Mouse (Mus musculus) heart, embryonic 10.5 days (tissue): ENCODE data around the gene Vmn1r76. TPM values are rescaled to one million over a fixed set of nuclear protein-coding genes. Genes with fewer than 3 reads are reported as not detected.

Source experiments
- DNase-seq: peaks from one replicate; pipeline ENCODE4 v3.0.0-alpha.2; 2017; ENCODE audit warnings: low spot score
- H3K27ac ChIP-seq: fragments of 300-500 bp; sonication (generic); 2 replicates; pipeline ENCODE4 v1.5.1; 2016; ENCODE audit warnings: mild to moderate bottlenecking
- H3K27me3 ChIP-seq: fragments of 300-500 bp; sonication (generic); 2 replicates; pipeline ENCODE4 v1.6.1; 2016; ENCODE audit warnings: mild to moderate bottlenecking; ENCODE audit not compliant: poor library complexity, insufficient read depth, severe bottlenecking
- H3K36me3 ChIP-seq: fragments of 300-500 bp; sonication (generic); 2 replicates; pipeline ENCODE4 v1.6.1; 2016; ENCODE audit warnings: mild to moderate bottlenecking, moderate library complexity
- H3K4me1 ChIP-seq: fragments of 300-500 bp; sonication (generic); 2 replicates; pipeline ENCODE4 v1.6.1; 2016; ENCODE audit warnings: mild to moderate bottlenecking
- H3K4me3 ChIP-seq: fragments of 300-500 bp; sonication (generic); 2 replicates; pipeline ENCODE4 v1.5.1; 2016; ENCODE audit warnings: mild to moderate bottlenecking, moderate library complexity
- H3K9me3 ChIP-seq: fragments of 300-500 bp; sonication (generic); 2 replicates; pipeline ENCODE4 v1.6.1; 2016; ENCODE audit warnings: mild to moderate bottlenecking, moderate library complexity
- WGBS: fragments of 180-500 bp; shearing (Covaris S2); methylation state at CpG from one replicate; pipeline ENCODE4 v1.1.7; 2016; 5-methylcytosine and 5-hydroxymethylcytosine counted together
- polyA plus RNA-seq: library from polyadenylated mRNA; unstranded; fragments of >200 nt; fragmentation: Nextera tagmentation; extraction: Ambion mirVana; gene quantifications from 2 replicates; pipeline ENCODE4 v1.2.1, GENCODE M21; 2016

Gene Vmn1r76
- polyA plus RNA-seq, result not detected in 2 replicates

DNA sequence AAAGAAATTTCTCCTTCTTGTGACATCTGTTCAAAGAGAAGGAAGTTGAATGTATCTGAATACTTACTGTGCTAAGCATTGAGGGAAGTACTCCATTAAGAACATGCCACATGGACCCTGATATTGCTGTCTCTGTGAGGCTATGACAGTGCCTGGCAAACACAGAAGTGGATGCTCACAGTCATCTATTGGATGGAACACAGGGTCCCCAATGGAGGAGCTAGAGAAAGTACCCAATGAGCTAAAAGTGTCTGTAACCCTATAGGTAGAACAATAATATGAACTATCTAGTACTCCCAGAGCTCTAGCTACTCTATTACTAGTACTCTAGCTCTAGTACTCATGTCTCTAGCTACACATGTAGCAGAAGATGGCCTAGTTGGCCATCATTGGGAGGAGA lies at the start of gene Vmn1r76:
Gene Vmn1r76 (minus strand): TSS at position 101 of the 400 bp plus-strand sequence.
- Histone ChIP-seq H3K4me1 (no peaks in the 10 kb centered on the region), H3K4me3 (no peak within 1 kb of the TSS), H3K36me3 (no peaks in the 10 kb centered on the region), H3K27me3 (no peaks in the 10 kb centered on the region), H3K27ac (no peak within 1 kb of the TSS), H3K9me3 (peaks cover 14% of the 10 kb centered on the region)
- no peak for DNase-seq

GRCm38 (mm10) chr7:11972611-11973010 lies 34.6 kb upstream of the Vmn1r76 start:
- DNase-seq, result no peak
- Histone ChIP-seq H3K4me1 (no peaks in the 10 kb centered on the region), H3K9me3 (peaks cover 7% of the 10 kb centered on the region), H3K36me3 (no peaks in the 10 kb centered on the region), H3K4me3 (no peak overlapping the region), H3K27ac (no peak overlapping the region), H3K27me3 (no peaks in the 10 kb centered on the region)

- H3K4me1 ChIP-seq, result no peaks in the 10 kb centered on the region
- no peaks in the 10 kb centered on the region for H3K27me3 ChIP-seq
- no peak for DNase-seq
- no peaks in the 10 kb centered on the region for H3K36me3 ChIP-seq
- H3K9me3 ChIP-seq, result peaks cover 24% of the 10 kb centered on the region
- no peak overlapping the region for H3K27ac ChIP-seq
- no peak overlapping the region for H3K4me3 ChIP-seq
- whole genome bisulfite sequencing, result 75% methylated on average over 3 of the region's 3 CpGs
Observed at GRCm38 (mm10) chr7:11947991-11948390, 10.0 kb upstream of the Vmn1r76 start.

DNA sequence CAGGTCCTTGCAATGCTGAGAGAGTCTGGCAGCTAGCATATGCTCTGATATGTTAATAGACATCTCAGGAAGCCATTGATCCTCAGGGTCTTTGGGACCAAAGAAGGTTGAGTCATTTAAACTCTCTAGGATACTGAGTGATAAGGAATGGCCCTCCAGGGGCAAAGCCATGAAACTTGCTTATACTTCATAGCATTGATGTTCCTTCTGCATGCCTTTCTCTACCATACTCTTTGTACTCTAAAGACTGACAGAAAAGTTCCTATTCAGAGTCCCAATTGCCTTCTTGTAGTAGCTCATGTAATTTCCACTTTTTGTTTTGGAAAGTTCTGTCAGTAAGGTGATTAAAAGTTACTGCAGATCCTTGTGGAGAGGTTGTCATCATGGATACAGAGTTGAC lies 63.7 kb downstream of the Vmn1r76 start, which contains the start of gene Vmn1r75:
Gene Vmn1r75 (plus strand): TSS at position 301 of the 400 bp plus-strand sequence.
- no peak for DNase-seq
- no peaks in the 10 kb centered on the region for H3K4me1 ChIP-seq
- no peak within 1 kb of the TSS for H3K27ac ChIP-seq
- no peak within 1 kb of the TSS for H3K4me3 ChIP-seq
- H3K36me3 ChIP-seq, result no peaks in the 10 kb centered on the region
- 0 out of 2 replicates have a peak, but pooled peaks cover 8% of the 10 kb centered on the region for H3K9me3 ChIP-seq
- H3K27me3 ChIP-seq, result no peaks in the 10 kb centered on the region

Other genes with a start within 250 kb of the Vmn1r76 start
- not detected in 2 replicates for gene Vmn1r73, start 207.9 kb downstream of the Vmn1r76 start, polyA plus RNA-seq
- gene Vmn1r74, start 104.2 kb downstream of the Vmn1r76 start, polyA plus RNA-seq, result not detected in 2 replicates
- not detected in 2 replicates for gene Vmn1r75, start 63.6 kb downstream of the Vmn1r76 start, polyA plus RNA-seq
- not detected in 2 replicates for gene Vmn1r77, start 98.5 kb upstream of the Vmn1r76 start, polyA plus RNA-seq
- not detected in 2 replicates for gene Vmn1r78, start 212.0 kb upstream of the Vmn1r76 start, polyA plus RNA-seq
- not detected in 2 replicates for gene Vmn1r79, start 233.1 kb upstream of the Vmn1r76 start, polyA plus RNA-seq